Mouse (Mus musculus) bone marrow, adult 2 months (tissue): ENCODE measurements around the gene Atmin. TPM values are rescaled to one million over a fixed set of nuclear protein-coding genes. Genes with fewer than 3 reads are reported as not detected.

Experiments
- H3K27ac ChIP-seq: fragments of 200-500 bp; 2 replicates; pipeline ENCODE4 v1.5.1; 2012; ENCODE audit warnings: low read depth, mild to moderate bottlenecking, control low read depth, inconsistent platforms, low read length; ENCODE audit not compliant: control insufficient read depth, poor library complexity, insufficient read depth
- H3K4me1 ChIP-seq: fragments of 200-500 bp; 2 replicates; pipeline ENCODE4 v1.6.1; 2011; ENCODE audit warnings: low read length; ENCODE audit not compliant: control insufficient read depth, insufficient read depth
- H3K4me3 ChIP-seq: fragments of 200-500 bp; replicated peaks from 2 replicates; pipeline ENCODE3; 2011; ENCODE audit warnings: mild to moderate bottlenecking, low read depth, low read length, control low read depth; ENCODE audit not compliant: control insufficient read depth
- CTCF ChIP-seq: fragments of 200-500 bp; IDR thresholded peaks from 2 replicates; pipeline ENCODE4 v1.5.1; 2011; ENCODE audit warnings: low read length, control low read depth; ENCODE audit not compliant: control insufficient read depth, insufficient read depth
- POLR2A ChIP-seq: fragments of 200-500 bp; IDR thresholded peaks from 2 replicates; pipeline ENCODE4 v1.6.1; 2011; ENCODE audit warnings: low read depth, mild to moderate bottlenecking, control low read depth, low read length, borderline replicate concordance; ENCODE audit not compliant: control insufficient read depth
- WGBS: fragments of 180-500 bp; shearing (Covaris S2); methylation state at CpG from one replicate; pipeline ENCODE4 v1.1.7; 2018; 5-methylcytosine and 5-hydroxymethylcytosine counted together
- polyA plus RNA-seq: library from polyadenylated mRNA; stranded (reverse); fragments of >200 nt; gene quantifications from 2 replicates; pipeline ENCODE4 v1.2.4, GENCODE M21; 2011; ENCODE audit warnings: low replicate concordance; ENCODE audit not compliant: missing spikeins, insufficient read depth, insufficient read length

The Atmin gene
- polyA plus RNA-seq, 1 experiment = 4.9 TPM

DNA sequence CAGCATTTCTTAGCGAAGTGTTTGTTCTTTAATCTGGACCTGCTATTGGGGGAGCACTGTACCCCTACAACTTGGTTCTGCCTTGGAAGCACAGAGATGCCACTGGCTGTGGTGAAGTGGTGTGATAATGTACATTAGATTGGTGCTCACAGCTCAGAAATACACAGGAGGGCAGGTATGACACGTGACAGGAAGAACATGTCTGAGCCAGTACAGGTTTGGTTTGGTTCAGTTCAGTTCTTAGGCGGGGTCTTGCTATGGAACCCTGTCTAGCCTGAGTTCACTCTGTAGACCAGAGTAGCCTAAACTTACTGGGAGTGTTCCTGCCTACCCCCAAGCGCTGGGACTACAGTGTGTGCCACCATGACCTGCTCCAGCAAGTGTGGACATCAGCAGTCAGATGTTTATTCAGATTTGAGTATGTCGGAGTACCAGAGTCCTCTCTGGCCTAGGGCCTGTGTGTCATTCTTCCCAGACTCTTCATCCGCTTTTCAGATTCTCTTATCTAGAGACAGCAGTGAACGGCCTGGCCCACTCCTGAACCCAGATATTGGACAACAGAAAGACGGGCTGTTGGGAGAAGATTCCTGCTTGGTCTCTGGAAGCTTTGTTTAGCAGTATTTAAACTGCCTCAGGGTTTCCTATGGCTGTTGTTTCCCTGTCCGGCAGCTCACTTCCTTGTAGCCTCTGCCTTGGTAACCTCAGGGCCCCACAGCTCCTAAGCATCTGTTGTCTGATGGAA lies 2.1 kb downstream of the Atmin start:
- WGBS = 70% methylated on average over 9 of the region's 9 CpGs
- TF ChIP-seq POLR2A = no peak
- TF ChIP-seq CTCF = no peak
- Histone ChIP-seq H3K4me3 (no peak overlapping the region), H3K4me1 (peaks cover 1% of the 10 kb centered on the region; the same call in 1 of the 2 replicates), H3K27ac (no peak overlapping the region)

DNA sequence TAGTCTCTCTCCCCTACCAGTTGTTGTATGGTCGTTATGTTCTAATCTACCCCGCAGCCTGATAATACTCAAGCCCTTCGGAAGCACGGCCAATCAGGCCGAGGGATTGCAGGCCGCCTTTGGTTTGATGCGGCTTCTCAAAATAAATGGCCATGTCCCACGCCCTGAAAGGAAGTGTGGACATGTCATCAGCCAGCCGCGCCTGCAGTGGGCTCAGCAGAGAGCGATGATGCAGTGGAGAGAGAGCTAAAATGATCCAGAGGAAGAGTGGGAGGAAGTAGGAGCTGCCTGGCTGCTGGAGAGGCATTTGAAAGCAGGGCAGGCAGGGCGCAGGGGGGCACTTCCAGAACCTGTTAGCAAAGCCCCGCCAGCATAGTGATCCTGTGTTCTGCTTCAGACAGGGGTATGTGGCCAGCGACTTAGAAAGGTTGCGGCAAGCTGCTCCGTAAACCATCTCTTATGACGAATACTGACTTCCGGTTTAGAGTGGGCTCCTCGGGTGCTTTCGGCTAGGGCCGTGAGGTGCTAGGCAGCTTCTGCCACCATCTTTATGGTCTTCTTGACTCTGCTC lies 3.2 kb downstream of the Atmin start:
- WGBS = 42% methylated on average over 21 of the region's 21 CpGs
- Histone ChIP-seq H3K4me1 (peaks cover 1% of the 10 kb centered on the region; the same call in 1 of the 2 replicates), H3K4me3 (peak overlapping the region; percentile 38), H3K27ac (peak overlapping the region; percentile 54)
- TF ChIP-seq POLR2A (no peak), CTCF (no peak)

DNA sequence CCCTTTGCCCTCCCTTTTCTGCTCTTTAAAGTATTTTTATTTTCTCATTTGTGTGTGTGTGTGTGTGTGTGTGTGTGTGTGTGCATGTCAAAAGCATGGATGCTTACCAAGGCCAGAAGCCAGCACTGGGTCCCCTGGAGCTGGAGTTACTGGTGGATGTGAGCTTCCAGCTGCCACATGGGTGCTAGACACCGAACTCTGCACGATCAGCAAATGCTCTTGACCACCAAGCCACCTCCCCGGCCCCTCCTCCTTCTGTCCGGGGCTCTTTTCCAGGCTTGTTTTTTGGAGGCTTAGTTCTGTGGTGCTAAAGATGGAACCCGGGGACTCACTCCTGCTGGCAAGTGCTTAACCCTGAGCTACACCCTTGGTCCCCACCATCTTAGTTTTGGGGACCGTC lies 3.7 kb downstream of the Atmin start:
- 72% methylated on average over 6 of the region's 6 CpGs for WGBS

DNA sequence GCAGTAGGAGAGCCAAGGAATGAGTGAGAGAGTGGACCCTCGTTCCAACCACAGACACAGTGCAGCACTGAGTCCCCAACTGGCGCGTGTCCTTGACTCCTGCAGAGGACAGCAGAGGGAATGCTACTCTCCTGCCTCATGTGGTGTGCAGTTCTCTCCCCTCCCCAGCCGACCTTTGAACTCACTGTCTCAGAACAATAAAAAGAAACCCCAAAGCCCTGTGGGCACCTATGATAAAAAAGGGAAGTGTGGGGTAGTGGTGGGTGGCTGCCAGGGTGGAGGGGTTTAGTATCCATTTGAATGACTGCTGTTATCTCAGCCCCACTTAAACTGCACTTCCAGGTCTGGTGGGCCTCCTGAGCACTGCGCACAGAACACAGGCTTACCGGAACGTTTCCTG lies 4.4 kb downstream of the Atmin start:
- WGBS = 63% methylated on average over 7 of the region's 7 CpGs
- no peak overlapping the region for H3K27ac ChIP-seq
- peaks cover 1% of the 10 kb centered on the region; the same call in 1 of the 2 replicates for H3K4me1 ChIP-seq
- H3K4me3 ChIP-seq = no peak overlapping the region
- TF ChIP-seq CTCF (no peak), POLR2A (no peak)

More for the DNA sequence above, 3.7 kb downstream of the Atmin start:
- Histone ChIP-seq H3K4me1 (peaks cover 1% of the 10 kb centered on the region; the same call in 1 of the 2 replicates), H3K27ac (no peak overlapping the region), H3K4me3 (peak overlapping the region; percentile 38)
- TF ChIP-seq CTCF (no peak), POLR2A (no peak)

DNA sequence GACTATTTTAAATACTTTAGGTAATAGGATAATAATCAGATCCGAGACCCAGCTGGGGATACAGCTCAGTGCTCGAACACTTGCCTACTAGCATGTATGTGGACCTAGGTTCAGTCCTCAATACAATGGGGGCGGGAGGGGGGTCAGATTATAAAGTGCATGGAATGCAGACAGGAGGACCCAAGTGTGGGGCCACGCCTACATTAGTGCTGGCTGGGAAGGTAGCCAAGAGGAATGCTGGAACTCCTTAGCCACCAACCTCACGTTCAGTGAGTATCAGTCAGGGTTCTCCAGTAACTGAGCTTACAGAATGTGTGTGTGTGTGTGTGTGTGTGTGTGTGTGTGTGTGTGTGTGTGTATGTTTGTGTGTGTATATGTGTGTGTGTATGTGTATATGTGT lies 8.2 kb downstream of the Atmin start:
- no peak for TF ChIP-seq POLR2A
- no peak for TF ChIP-seq CTCF
- H3K27ac ChIP-seq = no peak overlapping the region
- 73% methylated on average over 5 of the region's 5 CpGs for WGBS
- no peak overlapping the region for H3K4me3 ChIP-seq
- H3K4me1 ChIP-seq = no peaks in the 10 kb centered on the region; the same call in 1 of the 2 replicates

DNA sequence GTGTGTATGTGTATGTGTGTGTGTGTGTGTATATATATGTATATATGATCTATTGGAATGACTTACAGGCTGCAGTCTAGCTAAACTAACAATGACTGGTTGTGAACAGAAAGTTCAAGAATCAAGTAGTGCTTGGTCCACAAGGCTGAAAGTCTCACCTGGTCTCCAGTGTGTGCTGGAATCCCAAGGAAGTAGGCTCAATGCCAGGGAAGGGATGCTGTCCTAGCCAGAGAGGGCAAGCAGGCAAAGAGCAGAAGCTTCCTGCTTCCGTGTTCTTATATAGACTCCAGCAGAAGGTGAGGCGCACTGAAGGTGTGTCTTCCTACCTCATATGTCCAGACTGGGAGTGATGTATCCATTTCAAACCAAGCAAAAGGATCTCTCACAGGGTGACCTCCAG lies 8.6 kb downstream of the Atmin start:
- 88% methylated on average over 2 of the region's 2 CpGs for WGBS
- Histone ChIP-seq H3K4me3 (no peak overlapping the region), H3K4me1 (no peaks in the 10 kb centered on the region; the same call in 1 of the 2 replicates), H3K27ac (no peak overlapping the region)
- no peak for TF ChIP-seq POLR2A
- TF ChIP-seq CTCF = no peak

DNA sequence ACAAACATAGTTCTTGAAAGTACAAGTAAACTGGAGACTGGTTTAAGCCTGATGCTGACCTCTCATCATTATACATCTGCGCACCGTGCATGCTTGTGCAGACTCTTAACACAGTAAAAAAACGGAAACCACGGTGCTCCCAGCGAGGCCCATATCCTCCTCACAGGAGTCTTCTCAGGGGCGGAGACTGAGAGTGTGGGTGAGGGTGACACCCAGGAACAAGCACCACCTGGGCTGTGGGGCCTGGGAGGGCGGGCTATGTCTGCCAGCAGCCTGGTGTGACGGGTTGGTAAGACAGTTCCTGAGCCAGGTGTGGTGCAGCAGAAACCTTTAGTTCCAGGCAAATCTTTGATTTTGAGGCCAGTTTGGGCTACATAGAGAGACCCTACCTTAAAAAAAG lies 9.2 kb downstream of the Atmin start:
- TF ChIP-seq POLR2A = no peak
- TF ChIP-seq CTCF = no peak
- WGBS = 67% methylated on average over 8 of the region's 8 CpGs
- Histone ChIP-seq H3K4me3 (no peak overlapping the region), H3K4me1 (no peaks in the 10 kb centered on the region; the same call in 1 of the 2 replicates), H3K27ac (no peak overlapping the region)

DNA sequence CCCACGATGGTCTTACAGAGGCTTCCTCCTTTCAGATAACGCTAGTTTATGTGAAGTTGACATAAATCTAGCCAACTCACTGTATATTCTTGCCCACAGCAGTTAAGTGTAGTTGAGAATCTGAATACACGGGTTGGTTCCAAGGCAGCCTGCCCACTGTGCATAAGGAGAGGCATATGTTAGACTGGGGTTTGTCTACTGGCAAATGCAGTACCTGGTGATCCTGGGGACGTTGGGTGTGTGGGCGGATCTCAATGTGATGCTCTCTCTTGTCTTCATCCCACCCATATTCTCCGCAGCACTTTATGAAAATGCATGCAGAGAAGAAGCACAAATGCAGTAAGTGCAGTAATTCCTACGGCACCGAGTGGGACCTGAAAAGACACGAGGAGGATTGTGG lies 11.2 kb downstream of the Atmin start:
- TF ChIP-seq POLR2A = no peak
- TF ChIP-seq CTCF = no peak
- WGBS = 88% methylated on average over 9 of the region's 9 CpGs

DNA sequence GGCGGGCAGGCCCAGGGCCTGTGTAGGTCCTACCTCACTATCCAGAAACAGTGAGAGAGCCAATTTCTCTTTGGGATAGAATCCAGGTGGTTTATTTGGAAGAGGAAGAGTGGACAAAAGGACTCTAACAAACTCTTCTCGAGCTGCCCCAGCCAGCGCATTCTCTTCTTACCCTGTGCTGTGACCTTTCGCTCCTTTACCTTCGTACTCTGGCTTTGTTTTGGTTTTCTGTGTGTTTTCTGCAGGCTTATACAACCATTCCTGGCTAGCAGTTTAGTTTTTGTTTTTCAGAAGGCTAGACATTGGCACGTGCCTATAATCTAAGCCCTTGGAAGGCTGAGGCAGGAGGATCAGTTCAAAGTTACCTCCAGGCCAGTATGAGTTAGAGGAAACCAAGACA lies 26.3 kb downstream of the Atmin start:
- TF ChIP-seq CTCF = no peak
- no peak for TF ChIP-seq POLR2A
- H3K27ac ChIP-seq = no peak overlapping the region
- WGBS = 80% methylated on average over 6 of the region's 6 CpGs
- no peak overlapping the region for H3K4me3 ChIP-seq
- no peaks in the 10 kb centered on the region for H3K4me1 ChIP-seq

More for the DNA sequence above, 11.2 kb downstream of the Atmin start:
- H3K27ac ChIP-seq = no peak overlapping the region
- H3K4me1 ChIP-seq = no peaks in the 10 kb centered on the region; the same call in 1 of the 2 replicates
- H3K4me3 ChIP-seq = no peak overlapping the region
